In the genomic region with DNA sequence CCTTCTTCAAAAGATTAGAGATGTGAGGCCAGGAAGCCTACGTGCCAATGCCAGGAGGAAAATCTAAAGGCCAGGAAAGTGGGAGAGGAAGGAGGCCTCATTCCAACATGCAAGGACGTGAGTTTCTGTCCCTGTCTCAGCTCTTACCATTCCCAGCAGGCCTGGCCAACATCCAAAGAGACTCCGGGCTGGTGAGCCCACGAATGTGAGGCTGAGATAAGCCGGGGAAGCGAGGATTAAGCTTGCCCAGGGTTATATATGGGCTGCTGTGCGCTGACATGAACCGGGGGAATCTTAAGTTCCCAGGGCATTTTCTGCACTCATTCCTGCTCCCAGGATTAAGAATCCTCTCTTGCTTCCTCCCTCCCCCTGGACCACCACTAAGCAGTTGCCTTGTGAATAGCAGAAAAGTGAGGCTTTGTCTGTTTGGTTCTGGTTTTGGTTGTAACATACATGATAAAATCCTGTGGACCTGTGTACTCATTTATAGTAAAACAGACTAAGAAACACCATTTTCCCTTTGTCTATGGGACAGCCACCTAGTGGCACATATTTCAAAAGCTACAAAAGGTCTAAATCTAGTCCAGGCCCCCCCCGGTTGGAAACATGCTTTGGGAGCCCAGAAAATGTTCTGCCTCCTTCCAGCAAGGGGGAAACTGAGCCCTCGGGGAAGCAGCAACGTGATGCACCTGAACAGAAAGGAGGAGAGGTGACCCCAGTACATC, we compare ENCODE assay signal across 9 mouse cellular contexts.
A peak's percentile ranks its signal among the peaks of the same experiment; 100 is the strongest.
DNase-seq lines count a peak whose midpoint lies in the region; ATAC-seq lines count a peak whose summit lies in the region.
"Had no signal": no experiment of that assay in that cellular context is flagged by ENCODE, and none has a peak within 500 bp of the region (broad histone marks: within the 10 kb centered on the region; RNA-seq: fewer than 3 reads in every experiment).

No protein-coding gene starts in this region.

- H3K4me2 ChIP-seq in embryonic facial prominence, embryonic 13.5 days = no peak overlapping the region
- H3K4me2 ChIP-seq in heart, embryonic 12.5 days = peak overlapping the region; percentile 50
- H3K4me2 ChIP-seq: limb, embryonic 12.5 days had no signal

- no peaks in the 10 kb centered on the region for H3K36me3 ChIP-seq in embryonic facial prominence, embryonic 13.5 days
- no peaks in the 10 kb centered on the region for H3K36me3 ChIP-seq in embryonic facial prominence, embryonic 10.5 days (replicated peaks)
- peaks cover 3% of the 10 kb centered on the region for H3K36me3 ChIP-seq in heart, embryonic 12.5 days
- H3K36me3 ChIP-seq: limb, embryonic 12.5 days had no signal

- 63% methylated on average over 11 of the region's 11 CpGs for WGBS in embryonic facial prominence, embryonic 13.5 days
- 75% methylated on average over 11 of the region's 11 CpGs for WGBS in embryonic facial prominence, embryonic 10.5 days
- WGBS in heart, embryonic 12.5 days = 12% methylated on average over 11 of the region's 11 CpGs

- no peak overlapping the region for H3K4me3 ChIP-seq in embryonic facial prominence, embryonic 13.5 days
- no peak overlapping the region for H3K4me3 ChIP-seq in embryonic facial prominence, embryonic 10.5 days
- no peak overlapping the region for H3K4me3 ChIP-seq in heart, embryonic 12.5 days
- H3K4me3 ChIP-seq: limb, embryonic 12.5 days had no signal

- H3K27ac ChIP-seq in embryonic facial prominence, embryonic 13.5 days = 0 out of 2 replicates have a peak overlapping the region, but pooled peaks have one; percentile 22
- no peak overlapping the region for H3K27ac ChIP-seq in embryonic facial prominence, embryonic 10.5 days (replicated peaks)
- peak overlapping the region; percentile 88 for H3K27ac ChIP-seq in heart, embryonic 12.5 days (ENCODE audit: poor library complexity, severe bottlenecking)
- H3K27ac ChIP-seq: limb, embryonic 12.5 days had no signal

- H3K27me3 ChIP-seq in embryonic facial prominence, embryonic 13.5 days = no peaks in the 10 kb centered on the region
- H3K27me3 ChIP-seq in embryonic facial prominence, embryonic 10.5 days (replicated peaks; ENCODE audit: low read depth, poor library complexity, severe bottlenecking) = no peaks in the 10 kb centered on the region
- H3K27me3 ChIP-seq in heart, embryonic 12.5 days (replicated peaks) = no peaks in the 10 kb centered on the region
- H3K27me3 ChIP-seq: limb, embryonic 12.5 days had no signal

- ATAC-seq in embryonic facial prominence, embryonic 13.5 days (ENCODE audit: insufficient number of reproducible peaks, insufficient read depth, low FRiP score, low TSS enrichment, low read depth) = no peak
- ATAC-seq in heart, embryonic 12.5 days (ENCODE audit: insufficient number of reproducible peaks, low FRiP score) = peak; percentile 58; the same call in 1 of the 2 replicates
- peak; percentile 69 for ATAC-seq in megakaryocyte progenitor cell, adult 5-6 weeks (replicated peaks; ENCODE audit: poor library complexity)

- no peak for DNase-seq in embryonic facial prominence, embryonic 10.5 days (ENCODE audit: low spot score)
- peak; percentile 59 for DNase-seq in ovary, adult 18-20 months (ENCODE audit: low spot score)
- DNase-seq in ovary, postnatal 10 days (ENCODE audit: low spot score) = no peak
- peak; percentile 58 for DNase-seq in yolk sac, embryonic 10.5 days (ENCODE audit: low spot score)
- no peak for DNase-seq in urinary bladder, adult 2 months (ENCODE audit: low spot score)

- H3K9ac ChIP-seq in embryonic facial prominence, embryonic 13.5 days = no peak overlapping the region
- H3K9ac ChIP-seq in heart, embryonic 12.5 days = peak overlapping the region; percentile 54; the same call in 1 of the 2 replicates
- H3K9ac ChIP-seq: limb, embryonic 12.5 days had no signal

- H3K4me1 ChIP-seq in embryonic facial prominence, embryonic 13.5 days = peaks cover 16% of the 10 kb centered on the region
- peaks cover 27% of the 10 kb centered on the region for H3K4me1 ChIP-seq in embryonic facial prominence, embryonic 10.5 days
- H3K4me1 ChIP-seq in heart, embryonic 12.5 days (replicated peaks) = peaks cover 66% of the 10 kb centered on the region

- no peaks in the 10 kb centered on the region for H3K9me3 ChIP-seq in embryonic facial prominence, embryonic 13.5 days
- peaks cover 3% of the 10 kb centered on the region; the same call in 1 of the 2 replicates for H3K9me3 ChIP-seq in embryonic facial prominence, embryonic 10.5 days
- peaks cover 3% of the 10 kb centered on the region; the same call in 1 of the 2 replicates for H3K9me3 ChIP-seq in heart, embryonic 12.5 days (replicated peaks)
- H3K9me3 ChIP-seq: limb, embryonic 12.5 days had no signal

Comparison
In these comparisons a context has a peak if more than half of its experiments do, and no peak if none do; other contexts are left out.
1. DNase-seq: peak in ovary, adult 18-20 months (single experiment) and yolk sac, embryonic 10.5 days (single experiment); none in embryonic facial prominence, embryonic 10.5 days (single experiment), ovary, postnatal 10 days (single experiment) and urinary bladder, adult 2 months (single experiment).